In genomic region chr4:152558246-152558645, GRCm38 (mm10) we compare ENCODE assay signal across 10 mouse cellular contexts.
A peak's percentile ranks its signal among the peaks of the same experiment; 100 is the strongest.
DNase-seq lines count a peak whose midpoint lies in the region; ATAC-seq and TF ChIP-seq lines count a peak whose summit lies in the region.
"Had no signal": no experiment of that assay in that cellular context is flagged by ENCODE, and none has a peak within 500 bp of the region (broad histone marks: within the 10 kb centered on the region; RNA-seq: fewer than 3 reads in every experiment).

No protein-coding gene starts in this region.

- no peak for TF ChIP-seq CTCF in kidney, postnatal 0 days (IDR thresholded peaks at IDR 0.05; ENCODE audit: low read depth)

- no peak overlapping the region for H3K4me2 ChIP-seq in kidney, postnatal 0 days (ENCODE audit: low read length)
- no peak overlapping the region for H3K4me2 ChIP-seq in embryonic facial prominence, embryonic 11.5 days (ENCODE audit: low read depth, low read length)
- no peak overlapping the region; the same call in 1 of the 2 replicates for H3K4me2 ChIP-seq in hindbrain, embryonic 14.5 days (replicated peaks)
- H3K4me2 ChIP-seq in midbrain, embryonic 16.5 days (ENCODE audit: low read length): no peak overlapping the region

- DNase-seq in kidney, postnatal 0 days (ENCODE audit: low spot score): peak; percentile 36
- no peak for DNase-seq in kidney, adult 9 months
- peak; percentile 39 for DNase-seq in embryonic facial prominence, embryonic 11.5 days (ENCODE audit: low spot score)
- peak; percentile 60 for DNase-seq in hindbrain, embryonic 14.5 days (ENCODE audit: low spot score)
- no peak for DNase-seq in thymus, postnatal 4 days
- DNase-seq in left cerebral cortex, adult 8-10 months (ENCODE audit: low spot score in 2 of 2): no peak
- DNase-seq: cerebellum, adult 2 months had no signal

- H3K9ac ChIP-seq in kidney, postnatal 0 days (ENCODE audit: low read depth, low read length): no peak overlapping the region
- no peak overlapping the region; the same call in 1 of the 2 replicates for H3K9ac ChIP-seq in embryonic facial prominence, embryonic 11.5 days (replicated peaks; ENCODE audit: low read length)
- H3K9ac ChIP-seq in hindbrain, embryonic 14.5 days: no peak overlapping the region
- no peak overlapping the region for H3K9ac ChIP-seq in midbrain, embryonic 16.5 days (ENCODE audit: low read depth, low read length)

- H3K27me3 ChIP-seq in kidney, postnatal 0 days (ENCODE audit: insufficient read depth, low read length): no peaks in the 10 kb centered on the region
- H3K27me3 ChIP-seq in embryonic facial prominence, embryonic 11.5 days (ENCODE audit: control insufficient read depth, insufficient read depth, low read length): no peaks in the 10 kb centered on the region; the same call in 1 of the 2 replicates
- no peaks in the 10 kb centered on the region for H3K27me3 ChIP-seq in hindbrain, embryonic 14.5 days (ENCODE audit: control insufficient read depth, insufficient read depth, low read length)
- no peaks in the 10 kb centered on the region for H3K27me3 ChIP-seq in midbrain, embryonic 16.5 days (ENCODE audit: control insufficient read depth, insufficient read depth, low read depth, low read length)

- ATAC-seq in kidney, postnatal 0 days (replicated peaks; ENCODE audit: low FRiP score, low read depth): no peak
- ATAC-seq in embryonic facial prominence, embryonic 11.5 days (replicated peaks; ENCODE audit: insufficient number of reproducible peaks, low FRiP score, low TSS enrichment, low read depth): peak; percentile 55
- peak; percentile 56; the same call in 1 of the 2 replicates for ATAC-seq in hindbrain, embryonic 14.5 days (ENCODE audit: low FRiP score)
- 0 out of 2 replicates have a peak, but pooled peaks have one; percentile 32 for ATAC-seq in midbrain, embryonic 16.5 days
- ATAC-seq in granulocyte monocyte progenitor cell, adult 5-6 weeks (replicated peaks; ENCODE audit: poor library complexity, severe bottlenecking): no peak

- no peaks in the 10 kb centered on the region for H3K9me3 ChIP-seq in kidney, postnatal 0 days (replicated peaks; ENCODE audit: low read length)
- no peaks in the 10 kb centered on the region for H3K9me3 ChIP-seq in embryonic facial prominence, embryonic 11.5 days (replicated peaks; ENCODE audit: control insufficient read depth, low read length)
- H3K9me3 ChIP-seq in hindbrain, embryonic 14.5 days (ENCODE audit: control insufficient read depth, low read length): no peaks in the 10 kb centered on the region
- no peaks in the 10 kb centered on the region for H3K9me3 ChIP-seq in midbrain, embryonic 16.5 days (replicated peaks; ENCODE audit: control insufficient read depth, low read length, poor library complexity, severe bottlenecking)

- H3K4me3 ChIP-seq in kidney, postnatal 0 days (replicated peaks; ENCODE audit: low read depth, low read length): no peak overlapping the region
- H3K4me3 ChIP-seq in embryonic facial prominence, embryonic 11.5 days (ENCODE audit: low read depth, low read length): no peak overlapping the region
- no peak overlapping the region for H3K4me3 ChIP-seq in hindbrain, embryonic 14.5 days (replicated peaks; ENCODE audit: low read length)
- no peak overlapping the region for H3K4me3 ChIP-seq in midbrain, embryonic 16.5 days (ENCODE audit: low read depth, low read length)

- 0 out of 2 replicates have a peak, but pooled peaks cover 9% of the 10 kb centered on the region for H3K4me1 ChIP-seq in kidney, postnatal 0 days (replicated peaks; ENCODE audit: insufficient read depth, low read length)
- H3K4me1 ChIP-seq in embryonic facial prominence, embryonic 11.5 days (ENCODE audit: control insufficient read depth, insufficient read depth, low read length): peaks cover 3% of the 10 kb centered on the region
- H3K4me1 ChIP-seq in hindbrain, embryonic 14.5 days (replicated peaks; ENCODE audit: control insufficient read depth, insufficient read depth, low read length): peaks cover 30% of the 10 kb centered on the region
- H3K4me1 ChIP-seq in midbrain, embryonic 16.5 days (ENCODE audit: control insufficient read depth, insufficient read depth, low read length): peaks cover 9% of the 10 kb centered on the region; the same call in 1 of the 2 replicates

- 5% methylated on average over 17 of the region's 17 CpGs for WGBS in kidney, postnatal 0 days
- WGBS in embryonic facial prominence, embryonic 11.5 days: 20% methylated on average over 17 of the region's 17 CpGs
- 11% methylated on average over 17 of the region's 17 CpGs for WGBS in hindbrain, embryonic 14.5 days
- 19% methylated on average over 17 of the region's 17 CpGs for WGBS in midbrain, embryonic 16.5 days

- no peak overlapping the region for H3K27ac ChIP-seq in kidney, postnatal 0 days
- H3K27ac ChIP-seq in embryonic facial prominence, embryonic 11.5 days (replicated peaks; ENCODE audit: low read depth, low read length): no peak overlapping the region
- peak overlapping the region; percentile 54; the same call in 1 of the 2 replicates for H3K27ac ChIP-seq in hindbrain, embryonic 14.5 days
- no peak overlapping the region for H3K27ac ChIP-seq in midbrain, embryonic 16.5 days (ENCODE audit: low read length)
- H3K27ac ChIP-seq: stomach, postnatal 0 days had no signal

- no peaks in the 10 kb centered on the region for H3K36me3 ChIP-seq in kidney, postnatal 0 days (ENCODE audit: insufficient read depth, low read length)
- H3K36me3 ChIP-seq in embryonic facial prominence, embryonic 11.5 days (replicated peaks; ENCODE audit: control insufficient read depth, insufficient read depth, low read depth, low read length): no peaks in the 10 kb centered on the region
- H3K36me3 ChIP-seq in hindbrain, embryonic 14.5 days (replicated peaks; ENCODE audit: control insufficient read depth, insufficient read depth): peaks cover 4% of the 10 kb centered on the region; the same call in 1 of the 2 replicates
- H3K36me3 ChIP-seq in midbrain, embryonic 16.5 days (ENCODE audit: control insufficient read depth, insufficient read depth, low read length): 0 out of 2 replicates have a peak, but pooled peaks cover under 1% of the 10 kb centered on the region

Comparison
In these comparisons a context has a peak if more than half of its experiments do, and no peak if none do; other contexts are left out.
1. DNase-seq: peak in kidney, postnatal 0 days (single experiment), embryonic facial prominence, embryonic 11.5 days (single experiment) and hindbrain, embryonic 14.5 days (single experiment); none in kidney, adult 9 months (single experiment), thymus, postnatal 4 days (single experiment) and left cerebral cortex, adult 8-10 months (0 of 2).
2. ATAC-seq: peak in embryonic facial prominence, embryonic 11.5 days (single experiment), hindbrain, embryonic 14.5 days (single experiment) and midbrain, embryonic 16.5 days (single experiment); none in kidney, postnatal 0 days (single experiment) and granulocyte monocyte progenitor cell, adult 5-6 weeks (single experiment).